Mouse (Mus musculus) ES-Bruce4 (cell line): ENCODE measurements around the gene Mgarp.
"Not testable (repeated sequence)": the region's sequence is repeated elsewhere in the genome, so short reads cannot be mapped to it uniquely, and the experiment has no call there.

ENCODE experiments used
- CTCF ChIP-seq: IDR thresholded peaks from one replicate; pipeline ENCODE4 v1.8.1; 2011; ENCODE audit warnings: low read depth, low read length
- EP300 ChIP-seq: IDR thresholded peaks from 2 replicates; pipeline ENCODE4 v1.6.1; 2011; ENCODE audit warnings: low read depth, low read length; ENCODE audit not compliant: insufficient read depth
- POLR2A ChIP-seq: IDR thresholded peaks from one replicate; pipeline ENCODE4 v1.8.1; 2011; ENCODE audit warnings: low read length; ENCODE audit not compliant: insufficient read depth

DNA sequence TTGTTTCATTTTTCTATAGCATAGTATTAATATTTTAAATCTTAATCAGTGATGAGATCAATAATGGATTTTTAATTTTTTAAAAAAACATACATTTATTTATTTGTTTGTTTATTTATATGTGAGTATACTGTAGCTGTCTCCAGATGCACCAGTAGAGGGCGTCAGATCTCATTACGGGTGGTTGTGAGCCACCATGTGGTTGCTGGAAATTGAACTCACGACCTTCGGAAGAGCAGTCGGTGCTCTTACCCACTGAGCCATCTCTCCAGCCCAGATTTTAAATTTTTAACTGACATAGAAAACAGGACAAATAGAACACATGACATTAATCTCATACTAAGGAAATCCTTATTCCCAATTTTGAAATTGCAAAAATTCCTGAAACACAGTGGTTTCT is 37.8 kb upstream of the Mgarp start:
- not testable (repeated sequence) for TF ChIP-seq EP300, POLR2A
- TF ChIP-seq CTCF, result peak; percentile 27
